Mouse (Mus musculus) cortical plate, adult 2 months (tissue): ENCODE data around the gene Intu. TPM values are rescaled to one million over a fixed set of nuclear protein-coding genes. Genes with fewer than 3 reads are reported as not detected.

Source experiments
- H3K27ac ChIP-seq: fragments of 200-500 bp; 2 replicates; pipeline ENCODE4 v1.5.1; 2012; ENCODE audit warnings: low read length, control low read depth, inconsistent platforms; ENCODE audit not compliant: insufficient read depth
- H3K4me1 ChIP-seq: fragments of 200-500 bp; 2 replicates; pipeline ENCODE4 v1.6.1; 2011; ENCODE audit warnings: low read length; ENCODE audit not compliant: control insufficient read depth, insufficient read depth
- H3K4me3 ChIP-seq: fragments of 200-500 bp; 2 replicates; pipeline ENCODE4 v1.5.1; 2011; ENCODE audit warnings: mild to moderate bottlenecking, low read length, control low read depth; ENCODE audit not compliant: insufficient read depth
- CTCF ChIP-seq: fragments of 200-500 bp; IDR thresholded peaks from 2 replicates; pipeline ENCODE4 v1.5.1; 2011; ENCODE audit warnings: mild to moderate bottlenecking, control low read depth, low read length; ENCODE audit not compliant: insufficient read depth; ENCODE audit errors: extremely low read depth
- POLR2A ChIP-seq: fragments of 200-500 bp; IDR thresholded peaks from 2 replicates; pipeline ENCODE4 v1.6.1; 2011; ENCODE audit warnings: mild to moderate bottlenecking, low read length, control low read depth; ENCODE audit not compliant: insufficient read depth; ENCODE audit errors: extremely low read depth
- polyA plus RNA-seq: library from polyadenylated mRNA; depleted of rRNA; stranded (reverse); fragments of >200 nt; gene quantifications from 2 replicates; pipeline ENCODE4 v1.2.3, GENCODE M21; 2012

The Intu gene
- polyA plus RNA-seq, 1 experiment: 7.7 TPM

DNA sequence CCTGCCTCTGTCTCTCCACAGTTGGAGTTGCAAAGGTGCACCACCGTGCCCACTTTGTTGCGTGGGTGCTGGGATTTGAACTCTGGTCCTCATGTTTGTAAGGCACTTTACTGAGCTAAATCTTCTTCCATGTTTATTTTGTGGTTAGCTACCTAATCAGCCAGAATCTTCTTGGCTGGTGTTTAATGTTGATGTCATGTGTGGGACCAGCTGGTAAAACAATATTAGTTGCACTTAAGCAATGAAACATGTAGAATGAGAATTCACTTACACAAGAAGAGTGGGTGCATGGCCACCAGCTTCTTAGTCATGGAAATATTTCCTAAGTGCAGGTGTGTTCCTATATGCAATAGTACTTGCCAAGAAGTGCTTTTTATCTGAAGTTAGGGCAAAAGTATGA, 164.1 kb downstream of the Intu start:
- no peak overlapping the region for H3K4me3 ChIP-seq
- TF ChIP-seq CTCF (no peak), POLR2A (no peak)
- no peak overlapping the region for H3K27ac ChIP-seq
- peaks cover 1% of the 10 kb centered on the region for H3K4me1 ChIP-seq

DNA sequence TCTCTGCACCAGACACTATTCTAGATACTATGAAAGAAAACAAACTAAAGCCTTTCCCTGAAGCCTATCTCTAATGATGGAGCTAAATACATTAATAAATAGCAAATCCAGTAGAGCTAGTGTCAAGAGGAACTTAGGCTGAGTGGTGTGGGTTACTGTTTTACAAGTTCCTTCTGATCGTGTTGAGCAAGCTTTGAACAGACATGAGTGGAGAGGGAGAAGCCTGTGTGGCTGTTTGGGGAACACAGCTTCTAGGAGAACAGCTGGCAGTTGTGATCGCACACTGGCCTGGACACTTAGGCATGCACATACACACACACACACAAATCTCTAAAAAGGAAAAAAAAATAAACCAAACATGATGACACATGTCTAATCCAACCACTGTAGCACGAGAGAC, 167.7 kb downstream of the Intu start:
- TF ChIP-seq CTCF (no peak), POLR2A (no peak)
- Histone ChIP-seq H3K27ac (no peak overlapping the region), H3K4me1 (no peaks in the 10 kb centered on the region; the same call in 1 of the 2 replicates), H3K4me3 (no peak overlapping the region)

DNA sequence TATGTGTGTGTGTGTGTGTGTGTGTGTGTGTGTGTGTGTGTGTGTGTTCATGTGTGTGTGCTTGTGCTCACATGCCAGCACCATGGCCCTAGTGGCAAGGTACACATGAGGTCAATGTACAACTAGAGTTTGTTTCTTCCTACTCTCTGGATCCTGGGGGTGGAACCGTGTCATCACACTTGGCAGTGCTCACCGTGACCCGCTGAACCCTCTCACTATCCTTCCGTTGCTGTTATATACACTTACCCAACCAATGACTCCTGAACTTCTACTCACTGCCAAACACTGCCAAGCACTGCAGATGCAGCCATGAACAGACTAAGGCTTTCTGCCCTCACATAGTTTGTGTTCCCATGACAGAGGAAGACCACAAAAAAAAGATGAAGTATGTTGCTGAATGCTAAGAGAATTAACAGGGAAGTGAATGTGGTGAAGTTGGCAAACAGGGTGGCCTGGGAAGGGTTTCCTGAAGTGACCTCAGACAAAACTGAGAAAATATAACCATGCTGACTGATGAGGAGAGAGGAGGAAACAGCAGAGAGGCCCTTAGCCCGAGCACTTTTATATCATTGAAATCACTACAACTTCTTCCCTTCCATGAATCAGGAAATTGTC, 173.8 kb downstream of the Intu start:
- no peak overlapping the region for H3K27ac ChIP-seq
- TF ChIP-seq CTCF (no peak), POLR2A (no peak)
- no peaks in the 10 kb centered on the region for H3K4me1 ChIP-seq
- no peak overlapping the region for H3K4me3 ChIP-seq

DNA sequence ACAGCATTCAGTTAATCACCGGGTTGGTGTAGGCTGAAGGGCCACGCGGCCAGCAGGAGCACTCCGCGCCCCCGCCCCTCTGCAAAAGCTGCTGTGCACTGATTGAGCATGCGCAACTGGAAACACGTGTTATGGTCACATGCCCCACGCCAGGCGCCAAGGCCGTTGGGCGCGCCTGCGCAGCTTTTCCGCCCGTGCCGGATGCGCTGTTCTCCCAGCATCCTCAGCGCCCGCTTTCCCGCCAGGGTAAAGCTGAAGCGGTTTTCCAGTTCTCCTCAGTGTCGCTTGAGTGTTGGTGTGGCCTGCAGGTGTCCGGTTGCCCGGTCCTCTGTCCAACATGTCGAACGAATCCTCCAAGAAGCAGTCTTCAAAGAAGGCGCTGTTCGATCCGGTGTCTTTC, 177.6 kb downstream of the Intu start, which contains the start of gene Slc25a31:
Gene Slc25a31, plus strand, starts transcription at position 201 of the 400 bp plus-strand sequence.
- H3K4me3 ChIP-seq: no peak within 1 kb of the TSS
- H3K4me1 ChIP-seq: no peaks in the 10 kb centered on the region
- TF ChIP-seq POLR2A (no peak), CTCF (no peak)
- no peak within 1 kb of the TSS for H3K27ac ChIP-seq

DNA sequence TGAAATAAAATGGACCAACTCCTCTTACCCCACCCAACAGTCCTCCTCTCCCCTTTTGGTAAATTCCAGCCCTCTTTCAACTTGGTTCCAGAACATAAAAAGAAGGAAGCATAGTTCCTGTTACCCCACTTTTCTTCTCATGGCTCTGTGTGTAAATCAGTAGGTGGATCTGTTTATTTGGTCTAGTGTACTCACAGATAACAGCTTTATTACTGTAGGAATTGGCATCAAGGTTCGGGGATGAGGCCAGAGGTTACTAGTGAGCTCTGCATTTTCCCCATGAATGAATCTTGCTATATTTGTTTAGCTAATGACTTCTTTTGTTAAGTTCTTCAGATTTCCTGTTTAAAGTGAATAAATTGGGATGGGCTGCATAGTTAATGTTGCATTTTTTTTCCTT, 185.0 kb downstream of the Intu start:
- no peak overlapping the region for H3K27ac ChIP-seq
- H3K4me3 ChIP-seq: no peak overlapping the region
- TF ChIP-seq POLR2A (no peak), CTCF (no peak)
- H3K4me1 ChIP-seq: no peaks in the 10 kb centered on the region

DNA sequence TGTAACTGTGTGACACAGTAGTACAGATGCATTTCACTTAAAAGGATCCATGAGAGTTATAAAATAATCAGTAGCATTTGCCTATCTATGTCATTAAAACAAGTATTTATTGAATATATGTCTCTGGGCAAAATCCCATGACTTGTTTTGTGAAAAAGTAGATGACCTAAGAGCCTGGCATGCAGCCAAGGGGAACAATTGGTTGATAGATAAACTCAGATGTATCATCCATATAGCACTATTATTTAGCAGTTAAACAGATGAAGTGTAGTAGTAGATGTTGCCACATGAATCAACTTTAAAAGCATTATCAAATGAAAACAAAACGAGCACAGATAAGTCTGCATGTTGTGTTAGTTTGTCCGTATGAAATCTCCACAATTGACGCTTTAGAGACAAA, 187.9 kb downstream of the Intu start:
- no peak for TF ChIP-seq POLR2A
- TF ChIP-seq CTCF: no peak
- Histone ChIP-seq H3K27ac (no peak overlapping the region), H3K4me3 (no peak overlapping the region), H3K4me1 (no peaks in the 10 kb centered on the region)

DNA sequence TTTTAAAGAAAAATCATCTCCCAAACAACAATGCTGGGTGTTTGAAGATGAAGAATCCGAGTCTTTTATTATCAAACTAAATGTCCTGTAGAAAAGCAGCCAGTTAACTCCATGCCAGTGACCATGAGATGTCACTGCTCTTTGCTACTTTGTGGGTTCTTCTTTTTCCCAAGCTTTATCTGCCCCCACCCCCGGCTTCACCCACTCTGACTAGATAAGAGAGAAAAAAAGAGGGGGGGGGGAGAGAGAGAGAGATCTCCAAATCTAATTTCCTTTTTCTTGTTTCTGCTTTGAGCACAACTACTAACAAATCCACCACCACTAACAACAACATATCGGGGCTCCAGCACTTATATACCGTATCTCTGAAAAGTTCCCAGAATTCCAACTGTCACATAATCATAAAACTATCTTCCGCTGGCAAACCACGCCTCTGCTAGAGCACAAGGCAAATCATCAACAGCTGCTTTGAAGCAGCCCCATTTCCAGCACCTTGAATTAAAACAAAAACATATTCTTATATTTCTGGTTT, 207.4 kb downstream of the Intu start:
- TF ChIP-seq POLR2A (no peak), CTCF (no peak)
- Histone ChIP-seq H3K4me3 (no peak overlapping the region), H3K27ac (no peak overlapping the region), H3K4me1 (no peaks in the 10 kb centered on the region)

DNA sequence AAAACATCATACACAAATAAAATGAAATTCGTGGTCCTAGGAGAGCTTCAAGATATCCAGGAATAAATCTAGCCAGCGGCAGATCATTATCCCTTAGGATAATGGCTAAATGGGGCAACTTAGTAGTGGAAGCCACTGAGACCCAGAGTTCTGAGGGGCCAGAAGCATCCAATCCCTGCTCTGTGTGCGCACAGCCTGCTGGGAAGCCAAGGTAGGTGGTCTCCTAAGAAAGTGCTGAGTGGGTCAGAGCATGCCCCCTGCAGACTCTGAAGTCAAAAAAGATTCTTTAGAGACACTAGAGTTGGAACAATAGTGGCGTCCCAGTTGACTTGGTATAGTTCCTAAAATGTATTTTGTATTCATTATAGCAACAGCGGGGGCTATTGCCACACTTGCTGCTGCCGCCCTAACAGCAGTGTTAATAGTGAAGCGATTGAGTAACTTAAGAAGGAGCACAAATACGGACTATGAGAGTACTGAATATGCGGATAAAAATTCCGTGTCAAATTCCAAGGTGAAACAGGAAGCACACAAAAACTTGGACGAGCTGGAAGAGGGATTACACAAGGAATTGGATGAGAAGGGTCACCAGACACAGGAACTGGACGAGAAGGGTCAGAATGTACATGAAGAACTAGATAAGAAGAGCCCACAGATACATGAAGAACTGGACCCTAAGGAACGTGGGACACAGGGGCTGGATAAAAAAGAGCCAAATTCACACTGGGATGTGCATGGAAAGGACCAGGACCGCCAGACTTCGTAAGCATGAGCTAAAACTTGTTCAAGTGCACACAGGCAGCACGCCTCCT, 213.1 kb downstream of the Intu start, which contains the start of gene Hspa4l:
Gene Hspa4l, plus strand, starts transcription at position 472 of the 812 bp plus-strand sequence.
- H3K4me1 ChIP-seq: peaks cover 2% of the 10 kb centered on the region; the same call in 1 of the 2 replicates
- no peak for TF ChIP-seq CTCF
- TF ChIP-seq POLR2A: no peak
- peak within 1 kb of the TSS; percentile 93 for H3K4me3 ChIP-seq
- H3K27ac ChIP-seq: peak within 1 kb of the TSS; percentile 86

DNA sequence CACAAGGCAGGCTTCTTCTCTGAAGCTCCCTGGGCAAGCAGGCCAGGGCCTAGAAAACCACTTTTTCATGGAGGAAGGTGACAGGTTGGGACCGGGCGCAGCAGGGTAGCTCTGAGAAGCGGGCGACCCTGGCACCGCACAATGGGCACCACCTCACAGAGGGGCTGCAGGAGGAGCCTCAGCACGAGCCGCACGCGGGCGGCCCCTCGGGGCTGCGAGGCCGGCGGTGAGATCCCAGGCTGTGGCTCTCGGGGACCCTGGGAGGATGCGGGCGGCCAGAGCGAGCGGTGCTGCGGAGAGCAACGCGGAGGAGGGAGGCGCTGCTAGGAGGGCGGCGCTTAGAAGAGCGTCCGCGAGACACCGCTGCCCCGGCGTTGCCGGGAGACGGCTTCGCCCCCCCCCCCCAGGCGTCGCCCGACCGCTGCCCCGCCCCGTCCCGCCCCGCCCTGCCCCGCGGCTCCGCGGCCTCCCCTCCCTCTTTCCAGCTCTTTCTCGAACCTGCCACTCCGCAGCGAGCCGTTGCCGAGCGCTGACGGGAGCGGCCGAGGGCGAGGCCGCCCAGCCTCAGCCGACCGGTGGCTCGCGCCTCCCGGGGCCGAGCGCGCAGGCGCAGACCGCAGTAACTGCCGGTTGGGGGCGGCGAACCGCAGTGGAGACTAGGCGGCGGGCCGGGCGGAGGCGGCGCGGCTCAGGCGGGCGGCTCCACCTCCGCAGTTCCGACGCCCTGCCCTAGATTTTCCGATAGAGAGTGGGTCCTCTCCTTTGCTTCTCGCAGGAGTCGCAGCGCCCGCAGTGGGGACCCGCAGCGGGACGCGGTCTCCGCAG, 214.0 kb downstream of the Intu start:
- peaks cover 2% of the 10 kb centered on the region; the same call in 1 of the 2 replicates for H3K4me1 ChIP-seq
- TF ChIP-seq POLR2A: peak; percentile 48; the same call in 1 of the 2 replicates
- no peak for TF ChIP-seq CTCF
- peak overlapping the region; percentile 86 for H3K27ac ChIP-seq
- H3K4me3 ChIP-seq: peak overlapping the region; percentile 93
